Mouse (Mus musculus) G1E (cell line): ENCODE data around the gene Aqp9.

Source experiments
- CTCF ChIP-seq: IDR thresholded peaks from 2 replicates; pipeline ENCODE4 v1.5.1; 2012; ENCODE audit warnings: low read depth, low read length, inconsistent platforms, mixed read lengths
- GATA1 ChIP-seq: IDR thresholded peaks from 2 replicates; pipeline ENCODE4 v1.6.1; 2012; ENCODE audit warnings: borderline replicate concordance, low read length, inconsistent platforms, mixed read lengths
- GATA2 ChIP-seq: IDR thresholded peaks from 2 replicates; pipeline ENCODE4 v1.6.1; 2012; ENCODE audit warnings: low read depth, low read length, inconsistent platforms, borderline replicate concordance
- POLR2AphosphoS5 ChIP-seq: IDR thresholded peaks from 2 replicates; pipeline ENCODE4 v1.6.1; 2012; ENCODE audit warnings: low read depth, low read length, inconsistent platforms; ENCODE audit not compliant: insufficient replicate concordance
- TAL1 ChIP-seq: conservative IDR thresholded peaks from 2 replicates; pipeline ENCODE4 v1.6.1; 2012; ENCODE audit warnings: low read depth, low read length, inconsistent platforms, mixed read lengths

DNA sequence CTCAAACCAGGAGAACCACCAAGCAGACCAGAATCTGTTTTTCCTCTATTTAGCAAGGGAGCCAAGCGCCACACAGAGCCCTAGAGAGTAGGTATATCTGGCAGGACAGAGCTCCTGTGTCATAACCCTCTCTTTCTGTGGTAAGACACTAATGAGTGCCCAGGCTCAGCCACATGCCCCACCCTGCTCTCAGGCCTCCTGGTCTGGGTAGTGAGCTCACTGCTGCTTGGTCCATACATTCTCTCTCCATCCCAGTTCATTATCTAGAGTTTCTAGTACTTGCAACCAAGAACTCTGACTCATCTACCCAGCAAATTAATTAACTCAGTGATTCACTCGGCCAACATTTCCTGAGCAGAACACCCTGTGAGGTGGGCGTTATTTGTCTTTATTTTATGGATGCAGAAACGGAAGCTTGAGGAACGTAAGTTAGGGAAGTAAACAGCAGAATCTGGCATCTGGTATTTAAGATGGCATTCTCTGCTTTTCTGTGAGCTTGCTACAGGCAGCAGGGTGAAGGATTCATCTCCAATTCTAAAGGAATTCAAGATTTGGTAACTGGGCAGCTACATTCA, 91.1 kb downstream of the Aqp9 start:
- TF ChIP-seq CTCF (no peak), TAL1 (no peak), POLR2AphosphoS5 (no peak), GATA1 (no peak), GATA2 (no peak)
